Mouse (Mus musculus): ENCODE measurements around the gene Brms1. TPM values are rescaled to one million over a fixed set of nuclear protein-coding genes. Genes with fewer than 3 reads are reported as not detected.

The Brms1 gene
- polyA plus RNA-seq, 1 experiment from 2014 or later = 61.3 TPM

DNA sequence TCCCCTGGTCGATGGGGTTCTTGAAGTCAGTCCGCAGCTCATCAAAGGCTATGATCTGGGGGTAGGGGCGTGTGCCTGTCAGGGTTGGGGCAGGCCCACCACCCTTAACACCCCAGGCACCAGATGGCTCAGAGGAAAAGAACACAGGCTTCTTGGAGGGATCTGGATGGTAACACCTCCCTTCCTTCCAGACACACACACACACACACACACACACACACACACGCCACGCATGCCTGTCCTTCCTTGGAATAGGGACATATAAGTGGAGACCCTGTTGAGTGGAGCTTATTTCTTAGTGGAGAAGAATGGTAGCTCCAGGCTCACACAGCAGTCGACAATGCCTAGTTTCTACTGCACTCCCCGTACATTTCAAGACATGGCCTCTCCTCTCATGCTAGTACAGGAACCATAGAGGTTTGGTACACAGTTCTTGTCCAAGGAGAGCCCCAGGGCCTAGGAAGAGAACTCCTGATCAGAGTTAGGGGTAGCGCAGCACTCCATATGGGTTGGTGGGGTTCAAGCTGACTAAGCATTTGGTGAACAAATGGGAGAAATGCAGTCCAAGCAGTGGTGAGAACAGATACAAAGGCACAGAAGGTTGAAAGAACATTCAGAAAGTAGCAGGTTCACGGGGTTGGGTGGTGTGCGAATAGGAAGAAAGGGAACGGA is 53.7 kb downstream of the Brms1 start:
- Histone ChIP-seq H3K4me1 (replicated peaks; ENCODE audit: control insufficient read depth, insufficient read depth, low read length) (peaks cover 38% of the 10 kb centered on the region), H3K27ac (ENCODE audit: low read depth, low read length) (no peak overlapping the region), H3K36me3 (ENCODE audit: control insufficient read depth, insufficient read depth, low read length) (peaks cover 12% of the 10 kb centered on the region), H3K4me2 (no peak overlapping the region), H3K9ac (ENCODE audit: low read depth, low read length) (no peak overlapping the region), H3K9me3 (ENCODE audit: control insufficient read depth, low read length) (no peaks in the 10 kb centered on the region), H3K27me3 (replicated peaks; ENCODE audit: control insufficient read depth, insufficient read depth, low read length) (peaks cover 2% of the 10 kb centered on the region; the same call in 1 of the 2 replicates), H3K4me3 (ENCODE audit: low read depth, low read length) (no peak overlapping the region)
- DNase-seq (ENCODE audit: low spot score) (peak; percentile 33), ATAC-seq (replicated peaks; ENCODE audit: low FRiP score) (no peak)
- WGBS = 47% methylated on average over 11 of the region's 11 CpGs

DNA sequence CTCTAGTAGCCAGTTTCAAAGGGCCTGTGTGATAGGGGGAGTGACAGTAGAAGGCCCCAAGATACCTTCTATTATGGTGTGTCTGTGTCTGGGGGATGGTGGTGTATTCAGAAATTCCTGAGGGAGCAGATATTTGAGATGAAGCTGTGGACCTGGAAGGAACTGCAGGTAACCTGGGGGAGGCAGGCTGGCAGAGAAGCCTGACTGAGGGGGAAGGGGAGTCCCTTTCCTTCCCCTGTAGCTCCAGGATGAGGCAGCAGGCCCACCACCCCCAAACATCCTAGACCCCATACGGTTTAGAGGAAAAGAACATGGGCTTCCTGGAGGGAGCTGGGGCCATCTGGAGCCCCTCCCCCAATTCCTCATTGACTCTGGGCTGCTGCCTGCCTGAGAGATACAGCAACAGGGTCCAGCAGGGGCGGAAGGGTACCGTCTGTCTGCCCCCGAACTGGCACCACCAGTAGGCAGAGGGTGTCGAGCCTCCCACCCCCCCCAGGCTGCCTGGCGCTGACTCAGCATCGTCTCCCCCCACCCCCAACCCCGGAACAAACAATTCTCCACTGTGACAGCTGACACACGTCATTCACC is 54.8 kb downstream of the Brms1 start:
- Histone ChIP-seq H3K9me3 (ENCODE audit: control insufficient read depth, low read length) (no peaks in the 10 kb centered on the region), H3K4me2 (0 out of 2 replicates have a peak overlapping the region, but pooled peaks have one; percentile 12), H3K27ac (ENCODE audit: low read depth, low read length) (no peak overlapping the region), H3K4me3 (ENCODE audit: low read depth, low read length) (no peak overlapping the region), H3K27me3 (replicated peaks; ENCODE audit: control insufficient read depth, insufficient read depth, low read length) (peaks cover 2% of the 10 kb centered on the region; the same call in 1 of the 2 replicates), H3K4me1 (replicated peaks; ENCODE audit: control insufficient read depth, insufficient read depth, low read length) (peaks cover 38% of the 10 kb centered on the region), H3K9ac (ENCODE audit: low read depth, low read length) (no peak overlapping the region), H3K36me3 (ENCODE audit: control insufficient read depth, insufficient read depth, low read length) (peaks cover 7% of the 10 kb centered on the region)
- 9% methylated on average over 9 of the region's 9 CpGs for WGBS
- no peak for ATAC-seq (replicated peaks; ENCODE audit: low FRiP score)
- DNase-seq (ENCODE audit: low spot score) = no peak

DNA sequence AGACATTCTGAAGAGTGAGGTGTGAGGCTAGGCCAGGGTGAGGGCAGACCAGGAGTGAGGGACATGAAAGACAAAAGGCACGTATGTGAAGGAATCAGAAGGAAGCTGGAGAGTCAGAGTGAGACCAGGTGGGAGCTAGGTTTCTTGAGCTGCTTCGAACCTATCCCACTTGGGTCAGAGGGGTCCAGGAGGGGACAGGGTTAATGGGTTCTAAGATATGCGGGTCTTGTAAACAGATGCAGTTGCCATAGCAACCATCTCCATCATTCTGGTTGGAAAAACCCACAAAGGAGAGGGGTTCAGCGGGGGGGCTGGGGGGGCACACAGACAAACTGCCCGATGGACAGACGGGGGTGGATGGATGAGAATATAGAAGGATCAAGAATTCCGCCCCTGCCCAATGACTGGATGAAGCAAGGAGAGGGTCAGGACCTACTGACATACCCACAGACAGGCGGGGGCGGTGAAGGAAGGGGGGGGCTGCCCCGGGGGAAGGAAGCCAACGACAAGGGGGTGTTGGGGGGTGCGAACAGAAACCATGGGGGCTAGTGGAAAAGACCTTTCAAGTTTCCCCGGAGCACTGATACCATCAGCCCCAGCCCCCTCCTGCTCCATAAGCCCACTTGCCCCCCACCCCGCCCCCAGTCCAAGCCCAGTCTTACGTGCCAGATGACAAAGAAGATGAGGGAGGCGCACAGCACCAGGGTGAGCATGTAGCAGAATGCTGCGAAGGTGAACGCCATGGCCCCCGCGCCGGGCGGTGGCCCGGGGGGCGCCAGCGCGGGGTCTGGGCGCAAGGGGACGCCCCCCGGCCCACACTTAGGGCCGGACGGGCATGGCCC is 56.6 kb downstream of the Brms1 start:
- H3K9ac ChIP-seq (ENCODE audit: low read depth, low read length) = peak overlapping the region; percentile 63
- peaks cover 14% of the 10 kb centered on the region for H3K36me3 ChIP-seq (ENCODE audit: control insufficient read depth, insufficient read depth, low read length)
- H3K4me1 ChIP-seq (replicated peaks; ENCODE audit: control insufficient read depth, insufficient read depth, low read length) = peaks cover 38% of the 10 kb centered on the region
- H3K27ac ChIP-seq (ENCODE audit: low read depth, low read length) = no peak overlapping the region
- H3K4me3 ChIP-seq (ENCODE audit: low read depth, low read length) = peak overlapping the region; percentile 45
- no peaks in the 10 kb centered on the region for H3K9me3 ChIP-seq (ENCODE audit: control insufficient read depth, low read length)
- WGBS = 8% methylated on average over 30 of the region's 31 CpGs
- DNase-seq (ENCODE audit: low spot score) (no peak), ATAC-seq (replicated peaks; ENCODE audit: low FRiP score) (no peak)
- peak overlapping the region; percentile 90 for H3K4me2 ChIP-seq
- peaks cover 2% of the 10 kb centered on the region; the same call in 1 of the 2 replicates for H3K27me3 ChIP-seq (replicated peaks; ENCODE audit: control insufficient read depth, insufficient read depth, low read length)

DNA sequence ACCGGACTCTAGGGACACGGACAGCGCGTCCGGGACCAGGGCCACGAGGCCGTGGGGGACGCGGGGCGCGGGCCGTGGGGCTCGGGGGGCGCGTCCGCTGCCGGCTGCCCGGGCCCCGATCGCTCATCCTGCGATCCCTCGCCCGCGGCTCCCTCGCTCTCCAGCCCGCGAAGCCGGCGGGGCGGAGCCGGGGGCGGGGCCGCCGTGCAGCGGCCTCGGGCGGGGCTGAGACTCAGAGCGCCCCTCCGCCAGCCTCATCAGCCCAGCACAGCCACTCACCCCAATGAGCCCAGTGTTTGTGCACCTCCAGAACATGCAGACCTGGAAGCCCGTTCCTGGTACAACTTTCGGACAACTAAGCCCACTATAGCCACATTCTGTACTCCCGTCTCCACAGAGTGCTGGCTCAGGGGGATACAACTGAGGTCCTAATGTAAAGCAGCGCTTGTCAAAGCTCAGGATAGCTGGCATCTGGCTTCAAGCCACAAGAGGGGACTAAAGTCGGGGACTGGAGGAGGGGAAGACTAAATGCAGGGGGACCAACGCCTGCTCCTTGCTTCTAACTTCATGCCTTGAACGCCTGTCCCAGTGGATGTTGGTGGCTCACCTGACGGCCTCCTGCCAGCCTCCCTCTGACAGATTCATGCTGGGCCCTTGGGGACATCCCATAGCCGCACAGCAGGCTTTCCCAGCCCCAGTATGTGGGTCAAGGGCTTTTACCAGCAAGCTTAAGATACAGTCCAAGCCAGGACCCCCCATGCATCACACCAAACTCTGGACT is 57.4 kb downstream of the Brms1 start, which contains the start of gene Cnih2:
Gene Cnih2, minus strand, starts transcription at position 159 of the 781 bp plus-strand sequence.
- peak within 1 kb of the TSS; percentile 45 for H3K4me3 ChIP-seq (ENCODE audit: low read depth, low read length)
- 0 out of 2 replicates have a peak within 1 kb of the TSS, but pooled peaks have one; percentile 29 for H3K27ac ChIP-seq (ENCODE audit: low read depth, low read length)
- WGBS = 6% methylated on average over 43 of the region's 48 CpGs
- peaks cover 38% of the 10 kb centered on the region for H3K4me1 ChIP-seq (replicated peaks; ENCODE audit: control insufficient read depth, insufficient read depth, low read length)
- DNase-seq (ENCODE audit: low spot score) (peak; percentile 74), ATAC-seq (replicated peaks; ENCODE audit: low FRiP score) (peak; percentile 71)
- H3K9me3 ChIP-seq (ENCODE audit: control insufficient read depth, low read length) = no peaks in the 10 kb centered on the region
- H3K27me3 ChIP-seq (replicated peaks; ENCODE audit: control insufficient read depth, insufficient read depth, low read length) = peaks cover 2% of the 10 kb centered on the region; the same call in 1 of the 2 replicates
- peak within 1 kb of the TSS; percentile 90 for H3K4me2 ChIP-seq
- H3K36me3 ChIP-seq (ENCODE audit: control insufficient read depth, insufficient read depth, low read length) = peaks cover 19% of the 10 kb centered on the region
- H3K9ac ChIP-seq (ENCODE audit: low read depth, low read length) = peak within 1 kb of the TSS; percentile 63

Other genes starting within 250 kb of the Brms1 start
- 49.9 and 54.0 TPM in 2 replicates for gene Rbm4, start 247.5 kb upstream of the Brms1 start, polyA plus RNA-seq (2014; fragmentation: Nextera tagmentation; extraction: Ambion mirVana)
- 19.4 and 30.1 TPM in 2 replicates for gene Gm21992, start 229.7 kb upstream of the Brms1 start, polyA plus RNA-seq (2014; fragmentation: Nextera tagmentation; extraction: Ambion mirVana)
- 92.4 and 104 TPM in 2 replicates for gene Rbm14, start 229.7 kb upstream of the Brms1 start, polyA plus RNA-seq (2014; fragmentation: Nextera tagmentation; extraction: Ambion mirVana)
- 46.2 and 49.8 TPM in 2 replicates for gene Ccs, start 202.0 kb upstream of the Brms1 start, polyA plus RNA-seq (2014; fragmentation: Nextera tagmentation; extraction: Ambion mirVana)
- gene Ccdc87, start 202.0 kb upstream of the Brms1 start, polyA plus RNA-seq (2014; fragmentation: Nextera tagmentation; extraction: Ambion mirVana) = 0.05 TPM in 1 of 2 replicates, not detected in the other
- gene Ctsf, start 186.2 kb upstream of the Brms1 start, polyA plus RNA-seq (2014; fragmentation: Nextera tagmentation; extraction: Ambion mirVana) = 13.2 and 13.3 TPM in 2 replicates
- 1.9 and 2.1 TPM in 2 replicates for gene Actn3, start 163.4 kb upstream of the Brms1 start, polyA plus RNA-seq (2014; fragmentation: Nextera tagmentation; extraction: Ambion mirVana)
- 12.2 and 13.6 TPM in 2 replicates for gene Zdhhc24, start 162.7 kb upstream of the Brms1 start, polyA plus RNA-seq (2014; fragmentation: Nextera tagmentation; extraction: Ambion mirVana)
- gene Bbs1, start 134.7 kb upstream of the Brms1 start, polyA plus RNA-seq (2014; fragmentation: Nextera tagmentation; extraction: Ambion mirVana) = 1.2 and 2.5 TPM in 2 replicates
- gene Dpp3, start 113.1 kb upstream of the Brms1 start, polyA plus RNA-seq (2014; fragmentation: Nextera tagmentation; extraction: Ambion mirVana) = 114 and 131 TPM in 2 replicates
- gene Peli3, start 98.2 kb upstream of the Brms1 start, polyA plus RNA-seq (2014; fragmentation: Nextera tagmentation; extraction: Ambion mirVana) = 0.34 and 0.39 TPM in 2 replicates
- gene Mrpl11, start 79.2 kb upstream of the Brms1 start, polyA plus RNA-seq (2014; fragmentation: Nextera tagmentation; extraction: Ambion mirVana) = 138 and 139 TPM in 2 replicates
- 0.04 TPM in 1 of 2 replicates, not detected in the other for gene Npas4, start 51.0 kb upstream of the Brms1 start, polyA plus RNA-seq (2014; fragmentation: Nextera tagmentation; extraction: Ambion mirVana)
- gene Slc29a2, start 17.5 kb upstream of the Brms1 start, polyA plus RNA-seq (2014; fragmentation: Nextera tagmentation; extraction: Ambion mirVana) = 6.2 and 6.6 TPM in 2 replicates
- 19.1 and 21.3 TPM in 2 replicates for gene B4gat1, start 2.5 kb upstream of the Brms1 start, polyA plus RNA-seq (2014; fragmentation: Nextera tagmentation; extraction: Ambion mirVana)
- 1.1 TPM in 2 replicates for gene AC124502.3, start 2.5 kb upstream of the Brms1 start, polyA plus RNA-seq (2014; fragmentation: Nextera tagmentation; extraction: Ambion mirVana)
- 1.3 and 1.4 TPM in 2 replicates for gene Rin1, start 9.1 kb downstream of the Brms1 start, polyA plus RNA-seq (2014; fragmentation: Nextera tagmentation; extraction: Ambion mirVana)
- 28.6 and 29.3 TPM in 2 replicates for gene Cd248, start 26.7 kb downstream of the Brms1 start, polyA plus RNA-seq (2014; fragmentation: Nextera tagmentation; extraction: Ambion mirVana)
- 2.6 TPM in 2 replicates for gene Tmem151a, start 44.2 kb downstream of the Brms1 start, polyA plus RNA-seq (2014; fragmentation: Nextera tagmentation; extraction: Ambion mirVana)
- 77.8 and 83.4 TPM in 2 replicates for gene Yif1a, start 47.2 kb downstream of the Brms1 start, polyA plus RNA-seq (2014; fragmentation: Nextera tagmentation; extraction: Ambion mirVana)
- 8.4 and 9.5 TPM in 2 replicates for gene Cnih2, start 57.2 kb downstream of the Brms1 start, polyA plus RNA-seq (2014; fragmentation: Nextera tagmentation; extraction: Ambion mirVana)
- gene Rab1b, start 65.7 kb downstream of the Brms1 start, polyA plus RNA-seq (2014; fragmentation: Nextera tagmentation; extraction: Ambion mirVana) = 180 and 185 TPM in 2 replicates
- 7.3 and 8.3 TPM in 2 replicates for gene Klc2, start 77.2 kb downstream of the Brms1 start, polyA plus RNA-seq (2014; fragmentation: Nextera tagmentation; extraction: Ambion mirVana)
- 27.0 and 30.3 TPM in 2 replicates for gene Pacs1, start 231.8 kb downstream of the Brms1 start, polyA plus RNA-seq (2014; fragmentation: Nextera tagmentation; extraction: Ambion mirVana)

Data from liver, embryonic 11.5 days (tissue).